ENCODE assay signal across 8 mouse cellular contexts in the genomic region with DNA sequence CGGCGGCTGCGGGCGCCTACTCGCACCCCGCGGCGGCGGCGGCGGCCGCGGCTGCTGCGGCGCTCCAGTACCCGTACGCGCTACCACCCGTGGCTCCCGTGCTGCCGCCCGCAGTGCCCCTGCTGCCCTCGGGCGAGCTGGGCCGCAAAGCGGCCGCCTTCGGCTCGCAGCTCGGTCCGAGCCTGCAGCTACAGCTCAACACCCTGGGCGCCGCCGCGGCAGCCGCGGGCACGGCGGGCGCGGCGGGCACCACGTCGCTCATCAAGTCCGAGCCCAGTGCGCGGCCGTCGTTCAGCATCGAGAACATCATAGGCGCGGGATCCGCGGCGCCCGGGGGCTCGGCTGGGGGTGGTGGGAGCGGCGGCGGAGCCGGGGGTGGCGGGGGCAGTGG. TPM values are rescaled to one million over a fixed set of nuclear protein-coding genes. Genes with fewer than 3 reads are reported as not detected.
A peak's percentile ranks its signal among the peaks of the same experiment; 100 is the strongest.
DNase-seq lines count a peak whose midpoint lies in the region; ATAC-seq lines count a peak whose summit lies in the region.

No protein-coding gene starts in this region.

- ATAC-seq in kidney, embryonic 15.5 days (replicated peaks; ENCODE audit: low FRiP score) = 0 out of 2 replicates have a peak, but pooled peaks have one; percentile 10
- no peak for ATAC-seq in embryonic facial prominence, embryonic 13.5 days (ENCODE audit: insufficient number of reproducible peaks, insufficient read depth, low FRiP score, low TSS enrichment, low read depth)
- 0 out of 2 replicates have a peak, but pooled peaks have one; percentile 16 for ATAC-seq in intestine, embryonic 16.5 days
- ATAC-seq in neural tube, embryonic 13.5 days (ENCODE audit: low read depth) = no peak
- no peak for ATAC-seq in inflammation-experienced regulatory T-cells, adult 6 months

- no peak for DNase-seq in kidney, postnatal 14 days
- DNase-seq in spleen, adult 18-20 months = no peak
- DNase-seq in right cerebral cortex, postnatal 10 days (ENCODE audit: low spot score in 2 of 2) = no peak

- peaks cover 96% of the 10 kb centered on the region for H3K27me3 ChIP-seq in kidney, embryonic 15.5 days
- H3K27me3 ChIP-seq in embryonic facial prominence, embryonic 13.5 days = peaks cover 97% of the 10 kb centered on the region
- H3K27me3 ChIP-seq in intestine, embryonic 16.5 days (replicated peaks; ENCODE audit: control insufficient read depth, insufficient read depth, low read length) = peaks cover 73% of the 10 kb centered on the region
- peaks cover 97% of the 10 kb centered on the region for H3K27me3 ChIP-seq in neural tube, embryonic 13.5 days

- H3K9me3 ChIP-seq in kidney, embryonic 15.5 days (replicated peaks) = no peaks in the 10 kb centered on the region
- H3K9me3 ChIP-seq in embryonic facial prominence, embryonic 13.5 days = no peaks in the 10 kb centered on the region
- H3K9me3 ChIP-seq in intestine, embryonic 16.5 days (ENCODE audit: control insufficient read depth, low read length) = 0 out of 2 replicates have a peak, but pooled peaks cover 4% of the 10 kb centered on the region
- H3K9me3 ChIP-seq in neural tube, embryonic 13.5 days = no peaks in the 10 kb centered on the region

- no peak overlapping the region for H3K9ac ChIP-seq in kidney, embryonic 15.5 days
- no peak overlapping the region for H3K9ac ChIP-seq in embryonic facial prominence, embryonic 13.5 days
- H3K9ac ChIP-seq in intestine, embryonic 16.5 days (ENCODE audit: low read depth, low read length) = 0 out of 2 replicates have a peak overlapping the region, but pooled peaks have one; percentile 8
- peak overlapping the region; percentile 69 for H3K9ac ChIP-seq in neural tube, embryonic 13.5 days

- peak overlapping the region; percentile 58 for H3K4me2 ChIP-seq in kidney, embryonic 15.5 days
- peak overlapping the region; percentile 53 for H3K4me2 ChIP-seq in embryonic facial prominence, embryonic 13.5 days
- peak overlapping the region; percentile 52 for H3K4me2 ChIP-seq in intestine, embryonic 16.5 days (ENCODE audit: low read depth, low read length)
- peak overlapping the region; percentile 47 for H3K4me2 ChIP-seq in neural tube, embryonic 13.5 days

- WGBS in kidney, embryonic 15.5 days = under 1% methylated on average over 60 of the region's 62 CpGs
- WGBS in embryonic facial prominence, embryonic 13.5 days = 0% methylated on average over 49 of the region's 62 CpGs
- WGBS in intestine, embryonic 16.5 days = under 1% methylated on average over 58 of the region's 62 CpGs
- 2% methylated on average over 62 of the region's 62 CpGs for WGBS in neural tube, embryonic 13.5 days

- H3K36me3 ChIP-seq in kidney, embryonic 15.5 days = no peaks in the 10 kb centered on the region
- H3K36me3 ChIP-seq in embryonic facial prominence, embryonic 13.5 days = no peaks in the 10 kb centered on the region
- H3K36me3 ChIP-seq in intestine, embryonic 16.5 days (ENCODE audit: control insufficient read depth, insufficient read depth, low read length) = no peaks in the 10 kb centered on the region
- H3K36me3 ChIP-seq in neural tube, embryonic 13.5 days = no peaks in the 10 kb centered on the region

- no peak overlapping the region for H3K27ac ChIP-seq in kidney, embryonic 15.5 days
- no peak overlapping the region for H3K27ac ChIP-seq in embryonic facial prominence, embryonic 13.5 days
- no peak overlapping the region for H3K27ac ChIP-seq in intestine, embryonic 16.5 days (ENCODE audit: low read length)
- H3K27ac ChIP-seq in neural tube, embryonic 13.5 days (replicated peaks) = peak overlapping the region; percentile 84

- H3K4me3 ChIP-seq in kidney, embryonic 15.5 days (replicated peaks) = peak overlapping the region; percentile 41
- peak overlapping the region; percentile 37 for H3K4me3 ChIP-seq in embryonic facial prominence, embryonic 13.5 days
- H3K4me3 ChIP-seq in intestine, embryonic 16.5 days (ENCODE audit: low read length) = peak overlapping the region; percentile 44
- peak overlapping the region; percentile 45 for H3K4me3 ChIP-seq in neural tube, embryonic 13.5 days

- peaks cover 44% of the 10 kb centered on the region for H3K4me1 ChIP-seq in kidney, embryonic 15.5 days
- peaks cover 32% of the 10 kb centered on the region for H3K4me1 ChIP-seq in embryonic facial prominence, embryonic 13.5 days
- peaks cover 16% of the 10 kb centered on the region for H3K4me1 ChIP-seq in intestine, embryonic 16.5 days (ENCODE audit: control insufficient read depth, insufficient read depth, low read length)
- H3K4me1 ChIP-seq in neural tube, embryonic 13.5 days (replicated peaks) = peaks cover 43% of the 10 kb centered on the region

RNA-seq across cellular contexts. Expression of a gene that starts 1.3 kb away (rescaled TPM):
- 0.15 and 0.17 TPM in 2 replicates for polyA plus RNA-seq in kidney, embryonic 15.5 days (2015; fragmentation: Nextera tagmentation; extraction: Ambion mirVana)
- 0.90 and 1.0 TPM in 2 replicates for polyA plus RNA-seq in embryonic facial prominence, embryonic 13.5 days (2015; fragmentation: Nextera tagmentation; extraction: Ambion mirVana)
- polyA plus RNA-seq in intestine, embryonic 16.5 days (2015; fragmentation: Nextera tagmentation; extraction: Ambion mirVana) = 0.40 and 0.50 TPM in 2 replicates
- 3.7 and 3.8 TPM in 2 replicates for polyA plus RNA-seq in neural tube, embryonic 13.5 days (2015; fragmentation: Nextera tagmentation; extraction: Ambion mirVana)
- not detected for polyA plus RNA-seq in inflammation-experienced regulatory T-cells, adult 6 months (2017; shearing (Covaris generic))

RNA-seq across cellular contexts. Expression of a gene that starts 58.0 kb away (rescaled TPM):
- 26.8 and 27.0 TPM in 2 replicates for polyA plus RNA-seq in kidney, embryonic 15.5 days (2015; fragmentation: Nextera tagmentation; extraction: Ambion mirVana)
- polyA plus RNA-seq in embryonic facial prominence, embryonic 13.5 days (2015; fragmentation: Nextera tagmentation; extraction: Ambion mirVana) = 20.0 and 21.9 TPM in 2 replicates
- 20.6 and 21.0 TPM in 2 replicates for polyA plus RNA-seq in intestine, embryonic 16.5 days (2015; fragmentation: Nextera tagmentation; extraction: Ambion mirVana)
- polyA plus RNA-seq in neural tube, embryonic 13.5 days (2015; fragmentation: Nextera tagmentation; extraction: Ambion mirVana) = 9.2 and 10.6 TPM in 2 replicates
- 10 to 100 TPM in 2 of 3 experiments, 1 to 10 TPM in 1; 8.4 to 20.2 (median 13.9) TPM for polyA plus RNA-seq in inflammation-experienced regulatory T-cells, adult 6 months (2017; shearing (Covaris generic))

Comparison
In these comparisons a context has a peak if more than half of its experiments do, and no peak if none do; other contexts are left out.
1. ATAC-seq: peak in kidney, embryonic 15.5 days (single experiment) and intestine, embryonic 16.5 days (single experiment); none in embryonic facial prominence, embryonic 13.5 days (single experiment), neural tube, embryonic 13.5 days (single experiment) and inflammation-experienced regulatory T-cells, adult 6 months (single experiment).
2. H3K9ac ChIP-seq: peak in intestine, embryonic 16.5 days (single experiment) and neural tube, embryonic 13.5 days (single experiment); none in kidney, embryonic 15.5 days (single experiment) and embryonic facial prominence, embryonic 13.5 days (single experiment).
3. Peak in every context shown above with its lines, with median percentiles within 50 percentile points of each other: H3K4me2 ChIP-seq and H3K4me3 ChIP-seq.